Mouse (Mus musculus) E14TG2a.4 (cell line): ENCODE measurements around the gene Ric8a.

Source experiments
- CTCF ChIP-seq: conservative IDR thresholded peaks from 2 replicates; pipeline ENCODE4 v1.5.1; 2014; ENCODE audit warnings: low read length
- NANOG ChIP-seq: IDR thresholded peaks from 2 replicates; pipeline ENCODE4 v1.6.1; 2014; ENCODE audit warnings: borderline replicate concordance, low read length, mixed read lengths
- POU5F1 ChIP-seq: IDR thresholded peaks from 2 replicates; pipeline ENCODE4 v1.6.1; 2014; ENCODE audit warnings: low read length, borderline replicate concordance

- no peak for TF ChIP-seq CTCF
- TF ChIP-seq POU5F1, result no peak
- TF ChIP-seq NANOG, result no peak
These were observed 35.5 kb upstream of the Ric8a start for GRCm38 (mm10) chr7:140821305-140821652.
